Mouse (Mus musculus) large intestine, adult 2 months (tissue): ENCODE measurements around the gene Gm49380. TPM values are rescaled to one million over a fixed set of nuclear protein-coding genes. Genes with fewer than 3 reads are reported as not detected.

ENCODE experiments used
- DNase-seq: peaks from one replicate; pipeline ENCODE4 v3.0.0-alpha.2; 2012; ENCODE audit warnings: low read depth, low spot score
- WGBS: fragments of 180-500 bp; shearing (Covaris S2); methylation state at CpG from one replicate; pipeline ENCODE4 v1.1.7; 2018; 5-methylcytosine and 5-hydroxymethylcytosine counted together
- polyA plus RNA-seq: library from polyadenylated mRNA; depleted of rRNA; stranded (reverse); fragments of >200 nt; gene quantifications from 2 replicates; pipeline ENCODE4 v1.2.3, GENCODE M21; 2012

Gene Gm49380
- polyA plus RNA-seq, 1 experiment: not detected

DNA sequence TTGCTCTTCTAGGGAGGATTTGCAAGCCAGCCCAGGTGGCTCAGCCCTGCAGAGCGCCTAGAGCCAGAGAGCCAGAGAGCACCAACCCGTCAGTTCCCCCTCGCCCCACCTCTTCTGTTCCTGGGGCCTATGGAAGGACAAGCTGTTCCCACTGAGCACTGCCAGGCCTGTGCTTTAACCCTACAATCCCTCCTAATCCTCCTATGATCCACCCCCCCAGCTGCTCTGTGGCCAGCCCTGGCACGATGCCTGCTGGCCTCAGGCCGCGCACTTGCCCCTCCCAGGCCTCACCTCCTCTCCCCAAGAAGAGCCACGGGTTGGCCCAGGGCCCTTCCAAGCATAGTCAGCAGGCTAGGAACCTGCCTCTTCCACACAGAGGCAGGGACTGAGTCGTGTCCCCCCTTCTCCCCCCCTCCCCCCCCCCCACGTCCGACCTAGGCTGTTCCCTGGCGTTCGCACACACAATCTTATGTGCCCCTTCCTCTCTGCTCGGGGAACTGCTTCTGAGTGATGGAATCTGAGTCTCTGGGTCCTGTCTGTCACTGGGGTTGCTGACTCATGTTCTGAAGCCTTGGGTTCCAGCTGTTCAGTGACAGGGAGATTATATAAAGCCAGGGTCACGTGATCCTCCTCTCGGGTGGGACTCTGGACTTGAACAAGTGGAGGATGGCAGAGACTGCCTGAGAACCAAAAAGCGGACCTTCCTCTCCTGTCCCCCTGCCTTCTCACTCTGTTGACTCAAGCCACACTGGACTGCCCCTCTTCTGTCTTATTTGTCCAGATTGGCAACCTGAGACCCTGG lies 34.1 kb downstream of the Gm49380 start:
- WGBS: 13% methylated on average over 16 of the region's 16 CpGs
- DNase-seq: no peak

- no peak for DNase-seq
- WGBS: 34% methylated on average over 10 of the region's 10 CpGs
These were observed 35.0 kb downstream of the Gm49380 start for GRCm38 (mm10) chr9:44078136-44078797.

DNA sequence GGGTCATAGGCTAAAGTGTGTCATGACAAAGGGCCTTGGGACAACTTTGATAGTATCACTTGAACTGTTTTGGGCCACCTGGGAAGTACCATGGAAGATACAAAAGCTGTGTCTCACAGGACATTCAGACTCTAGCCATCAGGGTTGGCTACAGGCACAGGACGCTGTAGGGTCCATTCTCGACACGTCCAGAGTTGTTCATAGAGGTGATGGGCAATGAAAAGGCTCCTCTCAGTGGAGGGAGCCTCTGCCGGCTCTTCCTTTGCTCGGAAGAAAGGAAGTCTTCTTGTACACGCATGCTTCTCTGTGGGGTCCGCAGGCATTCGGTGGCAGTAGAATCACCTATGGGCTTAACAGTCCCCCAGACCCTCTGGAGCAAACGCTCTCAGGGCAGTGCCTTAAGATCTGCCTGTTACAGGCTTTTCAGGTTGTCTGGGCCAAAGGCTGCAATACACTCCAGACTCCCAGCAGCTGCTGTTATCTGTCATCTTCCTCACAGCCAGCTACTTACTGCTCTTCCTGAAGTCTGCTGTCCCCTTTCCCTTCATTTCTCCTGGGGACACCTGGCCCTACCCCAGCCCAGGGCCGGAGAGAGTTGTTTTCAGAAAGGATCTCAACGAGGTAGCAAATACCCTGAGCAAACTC lies 35.9 kb downstream of the Gm49380 start:
- WGBS: 83% methylated on average over 11 of the region's 11 CpGs

GRCm38 (mm10) chr9:44076764-44077120 lies 36.6 kb downstream of the Gm49380 start:
- 18% methylated on average over 5 of the region's 5 CpGs for WGBS
- DNase-seq: no peak

More for the DNA sequence above, 35.9 kb downstream of the Gm49380 start:
- DNase-seq: no peak

DNA sequence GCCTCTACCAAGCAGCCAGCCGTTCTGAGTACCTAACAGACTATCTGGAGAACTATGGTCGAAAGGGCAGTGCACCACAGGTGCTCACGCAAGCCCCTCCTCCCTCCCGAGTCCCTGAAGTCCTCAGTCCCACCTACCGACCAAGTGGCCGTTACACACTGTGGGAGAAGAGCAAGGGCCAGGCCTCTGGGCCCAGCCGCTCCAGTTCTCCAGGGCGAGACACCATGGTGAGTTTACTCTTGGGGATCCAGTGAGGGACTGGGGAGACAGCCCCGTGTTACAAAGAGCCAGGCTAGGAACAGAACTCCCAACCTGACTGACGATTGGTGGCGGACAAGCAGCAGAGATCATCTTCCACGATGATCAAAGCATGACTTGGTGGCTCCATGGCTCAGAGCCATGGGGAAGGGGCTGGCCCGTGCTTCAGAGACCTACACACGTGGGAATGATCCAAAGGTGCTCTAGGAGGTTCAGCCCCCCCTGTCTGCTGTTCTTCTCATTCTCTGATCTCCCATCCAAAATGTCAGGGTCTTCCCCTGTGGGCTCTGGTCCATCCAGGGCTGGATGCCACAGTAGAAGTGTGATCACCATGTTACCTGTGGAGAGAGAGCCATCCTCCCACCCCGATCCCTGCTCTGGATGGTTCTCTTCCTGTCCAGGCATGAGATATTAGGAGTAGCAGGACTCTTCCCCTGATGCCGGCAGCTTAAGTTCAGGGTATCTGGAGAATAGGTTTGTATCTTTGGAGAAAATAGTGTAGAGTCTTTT lies 37.1 kb downstream of the Gm49380 start:
- no peak for DNase-seq
- 75% methylated on average over 16 of the region's 16 CpGs for WGBS

- 83% methylated on average over 24 of the region's 24 CpGs for WGBS
- no peak for DNase-seq
These were observed 37.9 kb downstream of the Gm49380 start for GRCm38 (mm10) chr9:44075276-44075995.

DNA sequence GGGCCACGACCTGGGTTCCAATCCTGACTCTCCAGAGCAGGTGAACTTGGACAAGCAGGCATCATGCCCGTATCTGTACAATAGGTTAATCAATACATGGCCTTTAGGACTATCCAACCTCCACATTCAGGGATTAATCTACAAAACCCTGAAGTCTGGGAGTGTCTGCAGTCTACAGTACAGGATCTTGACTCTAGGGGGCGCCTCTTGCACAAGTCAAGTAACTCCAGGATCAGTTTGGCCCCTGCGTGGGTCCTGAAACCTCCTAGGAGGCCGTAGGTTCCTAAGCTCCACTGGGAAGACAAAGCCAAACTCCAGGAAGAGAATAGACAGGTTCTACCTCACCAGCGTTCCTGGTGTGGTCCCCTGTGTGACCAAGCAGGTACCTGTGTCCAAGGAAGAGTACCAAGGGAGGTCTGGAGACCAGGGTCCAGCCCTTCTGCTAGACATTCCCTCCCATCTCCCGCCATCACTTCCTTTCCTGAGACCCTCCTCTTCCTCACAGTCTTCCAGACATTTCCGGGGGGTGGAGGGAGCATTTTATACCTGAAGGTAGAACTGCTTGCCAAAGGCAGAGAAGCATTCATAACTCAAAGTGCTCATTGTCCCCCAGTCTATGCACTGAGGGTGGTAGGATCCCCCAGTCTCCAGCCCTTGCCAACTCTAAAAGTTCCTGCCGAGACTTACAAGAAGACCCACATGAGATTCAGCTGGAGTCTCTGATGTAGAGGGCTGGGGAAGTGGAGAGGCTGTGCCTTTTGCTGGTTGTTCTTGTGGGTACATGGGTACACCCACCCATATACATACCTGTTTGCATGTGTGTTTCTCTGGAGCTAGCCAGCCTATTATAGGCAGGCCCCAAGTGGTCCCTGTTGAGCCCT lies 38.7 kb downstream of the Gm49380 start:
- WGBS: 64% methylated on average over 9 of the region's 9 CpGs
- no peak for DNase-seq

DNA sequence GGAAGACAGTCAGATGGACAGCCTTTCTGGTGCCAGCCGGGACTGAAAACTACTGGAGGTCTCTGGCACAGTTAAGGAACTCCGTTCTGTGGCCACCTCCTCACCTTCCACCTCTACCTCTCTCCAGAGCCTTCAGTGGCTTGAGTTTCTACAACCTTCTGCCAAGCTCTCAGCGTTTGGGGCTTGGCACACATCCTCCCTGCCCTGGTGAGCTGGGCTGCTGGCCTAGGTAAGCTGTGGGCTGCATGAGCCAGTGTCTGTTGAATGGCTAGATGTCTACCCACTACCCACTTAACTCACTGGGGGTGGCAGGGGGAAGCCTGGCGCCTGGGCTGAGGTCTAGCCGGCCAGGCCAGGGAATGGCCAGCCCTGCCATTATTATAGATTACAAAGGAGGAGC lies 40.2 kb downstream of the Gm49380 start:
- DNase-seq: no peak
- 87% methylated on average over 5 of the region's 5 CpGs for WGBS

DNA sequence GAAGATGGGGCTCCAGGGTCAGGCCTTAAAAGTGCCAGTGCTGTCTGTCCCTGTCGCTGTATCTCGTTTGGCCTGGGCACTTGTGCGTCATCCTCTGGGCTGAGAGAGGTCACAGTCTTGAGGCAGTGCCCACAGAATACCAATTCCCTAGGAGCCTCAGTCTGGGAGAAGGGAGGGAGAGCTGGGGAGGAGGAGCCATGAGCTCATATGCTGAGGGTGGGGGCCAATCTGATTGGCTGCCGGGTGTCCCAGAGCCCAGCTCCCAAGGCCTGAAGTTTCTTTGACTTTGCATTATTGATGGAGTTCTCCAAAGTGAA lies 40.7 kb downstream of the Gm49380 start:
- DNase-seq: no peak
- WGBS: 59% methylated on average over 4 of the region's 4 CpGs

GRCm38 (mm10) chr9:44071914-44072598 lies 41.2 kb downstream of the Gm49380 start:
- 53% methylated on average over 11 of the region's 11 CpGs for WGBS
- DNase-seq: no peak

DNA sequence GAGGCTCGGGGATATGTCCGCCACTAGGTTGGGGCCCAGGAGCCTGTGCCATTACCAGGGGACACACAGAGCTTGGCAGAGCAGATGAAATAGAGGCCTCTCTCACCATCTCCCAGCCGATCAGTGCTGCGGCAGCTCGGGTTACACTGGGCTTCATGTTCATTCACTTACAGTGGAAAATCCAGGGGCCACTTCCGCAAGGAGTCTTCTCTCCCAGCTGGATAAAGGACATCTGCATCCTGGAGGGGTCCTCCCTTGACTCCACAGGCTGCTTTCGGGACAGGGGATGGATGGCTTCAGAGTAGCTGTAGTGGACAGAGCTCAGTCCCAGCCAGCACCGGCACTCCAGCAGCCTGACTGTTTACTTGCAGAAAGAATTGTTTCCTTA lies 42.5 kb downstream of the Gm49380 start:
- DNase-seq: no peak
- 64% methylated on average over 8 of the region's 8 CpGs for WGBS

DNA sequence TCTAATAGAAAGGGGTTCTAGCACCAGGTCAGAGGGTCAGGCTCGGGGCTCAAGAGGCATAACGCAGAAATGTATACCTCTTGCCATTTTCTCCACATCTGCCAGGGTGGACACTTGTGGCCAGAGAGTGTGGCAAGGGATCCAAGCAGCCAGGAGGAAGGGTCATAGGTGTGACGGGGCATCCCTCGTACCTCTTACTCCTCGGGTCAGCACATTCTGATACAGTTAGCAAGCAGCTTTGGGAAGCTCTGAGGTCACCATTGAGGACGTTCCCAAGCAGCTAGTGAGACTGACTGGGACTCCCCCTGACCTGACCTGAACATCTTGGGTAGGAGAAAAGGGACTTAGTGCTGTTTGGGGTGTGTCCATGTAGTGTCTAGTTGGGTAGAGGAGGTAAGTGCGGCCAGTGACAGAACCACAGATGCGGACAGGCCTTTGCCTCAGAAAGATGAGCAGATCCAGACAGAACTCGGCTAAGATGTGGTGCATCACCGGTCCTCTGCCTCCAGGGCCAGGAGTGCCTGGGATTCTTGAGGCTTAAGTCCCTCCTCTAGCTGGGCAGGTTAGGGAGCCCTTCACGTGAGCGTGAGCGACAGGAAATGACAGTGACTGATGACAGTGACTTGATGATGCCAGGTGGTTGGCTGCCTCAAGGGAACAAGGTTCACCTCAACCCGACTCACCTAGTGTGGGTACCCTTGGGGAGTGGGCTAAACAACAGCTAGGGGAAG lies 43.0 kb downstream of the Gm49380 start:
- DNase-seq: no peak
- WGBS: 80% methylated on average over 14 of the region's 14 CpGs

DNA sequence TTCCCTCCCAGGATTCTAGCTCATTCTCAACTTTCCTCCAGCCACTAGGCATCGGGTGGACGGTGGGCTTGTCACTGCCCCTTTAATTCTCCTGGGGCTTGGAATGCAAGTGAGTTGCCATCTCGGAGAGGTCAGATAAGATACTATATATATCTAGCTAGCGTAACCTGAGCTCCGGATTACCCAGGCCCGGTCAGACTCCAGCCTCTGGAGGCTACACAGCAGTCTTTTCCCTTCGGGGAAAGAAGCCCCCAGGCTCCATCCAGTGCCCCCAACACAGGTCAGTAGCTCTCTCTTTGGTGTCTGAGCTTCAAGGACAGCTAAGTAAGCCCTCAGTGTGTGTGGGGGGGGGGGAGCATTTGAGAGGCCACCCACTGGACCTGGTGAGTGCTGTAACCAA lies 44.0 kb downstream of the Gm49380 start:
- WGBS: 60% methylated on average over 7 of the region's 7 CpGs
- DNase-seq: no peak

DNA sequence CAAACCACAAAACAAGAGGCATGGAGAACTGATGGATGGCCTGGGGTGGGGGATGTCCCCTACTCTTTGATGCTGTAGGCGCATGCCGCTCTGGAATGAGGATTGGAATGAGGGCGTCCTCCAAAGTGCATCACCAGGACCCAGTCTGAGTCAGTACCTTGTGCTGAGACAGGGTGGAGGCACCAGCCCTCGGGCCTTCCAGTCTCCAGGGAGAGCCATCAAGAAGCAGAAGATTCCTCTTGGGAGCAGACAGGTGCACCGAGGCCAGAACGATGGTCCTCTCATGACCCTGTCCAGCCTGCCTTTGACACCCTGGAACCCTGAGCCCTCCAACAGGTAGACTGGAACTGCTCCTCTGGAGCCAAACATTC lies 45.4 kb downstream of the Gm49380 start:
- DNase-seq: no peak
- WGBS: 83% methylated on average over 6 of the region's 6 CpGs

GRCm38 (mm10) chr9:44067241-44067959 lies 45.9 kb downstream of the Gm49380 start:
- WGBS: 11% methylated on average over 15 of the region's 15 CpGs

DNA sequence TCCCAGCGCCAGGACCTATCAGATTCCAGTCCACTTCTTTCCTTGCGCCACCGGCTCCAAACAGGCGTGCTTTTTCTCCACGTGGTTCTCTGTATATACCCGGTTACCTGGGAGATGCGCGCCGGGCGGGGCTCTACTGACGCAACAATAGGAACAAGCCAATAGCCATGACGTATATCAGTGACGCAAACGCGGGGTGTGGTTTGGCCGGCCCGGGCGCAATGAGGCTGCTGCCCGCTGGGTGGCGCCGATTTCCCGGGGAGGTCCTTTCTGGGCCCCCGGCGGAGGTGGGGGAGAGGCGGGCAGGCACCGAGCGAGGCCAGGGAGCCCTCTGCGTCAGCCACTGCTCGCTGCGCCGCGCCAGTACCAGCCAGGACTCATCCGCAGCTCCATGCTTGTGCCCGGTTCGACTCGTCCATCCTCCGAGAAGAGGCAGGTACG lies 46.5 kb downstream of the Gm49380 start, which contains the start of gene Usp2:
TSS of gene Usp2 (plus strand) at position 237 of the 441 bp plus-strand sequence.
- DNase-seq: peak; percentile 92
- WGBS: under 1% methylated on average over 38 of the region's 38 CpGs

More at GRCm38 (mm10) chr9:44067241-44067959, 45.9 kb downstream of the Gm49380 start:
- DNase-seq: no peak

GRCm38 (mm10) chr9:44065177-44065576 lies 48.1 kb downstream of the Gm49380 start:
- WGBS: 26% methylated on average over 1 of the region's 1 CpGs
- DNase-seq: no peak
